Mouse (Mus musculus) midbrain, embryonic 14.5 days (tissue): ENCODE measurements around the gene Trove2. TPM values are rescaled to one million over a fixed set of nuclear protein-coding genes. Genes with fewer than 3 reads are reported as not detected.
"Not testable (repeated sequence)": the region's sequence is repeated elsewhere in the genome, so short reads cannot be mapped to it uniquely, and the experiment has no call there.

Experiments
- ATAC-seq: fragments of 200-750 bp; cut with Nextera tagmentation; 2 replicates; pipeline ENCODE4 v1.8.0; 2017; ENCODE audit warnings: moderate number of reproducible peaks, moderate library complexity; ENCODE audit not compliant: low FRiP score, low TSS enrichment
- DNase-seq: peaks from one replicate; pipeline ENCODE4 v3.0.0-alpha.2; 2015
- H3K27ac ChIP-seq: fragments of 300-500 bp; sonication (generic); replicated peaks from 2 replicates; pipeline ENCODE4 v1.5.1; 2014; ENCODE audit warnings: mild to moderate bottlenecking, low read depth, low read length, moderate library complexity
- H3K27me3 ChIP-seq: fragments of 300-500 bp; sonication (generic); 2 replicates; pipeline ENCODE4 v1.6.1; 2014; ENCODE audit warnings: low read length, control low read depth, mixed read lengths; ENCODE audit not compliant: control insufficient read depth, insufficient read depth
- H3K36me3 ChIP-seq: fragments of 300-500 bp; sonication (generic); 2 replicates; pipeline ENCODE4 v1.6.1; 2014; ENCODE audit warnings: low read length, control low read depth; ENCODE audit not compliant: control insufficient read depth, insufficient read depth
- H3K4me1 ChIP-seq: fragments of 300-500 bp; sonication (generic); 2 replicates; pipeline ENCODE4 v1.6.1; 2014; ENCODE audit warnings: mild to moderate bottlenecking, antibody characterized with exemption, low read length, control low read depth; ENCODE audit not compliant: control insufficient read depth, insufficient read depth
- H3K4me2 ChIP-seq: fragments of 300-500 bp; sonication (generic); 2 replicates; pipeline ENCODE4 v1.6.1; 2014; ENCODE audit warnings: mild to moderate bottlenecking, low read length, moderate library complexity
- H3K4me3 ChIP-seq: fragments of 300-500 bp; sonication (generic); replicated peaks from 2 replicates; pipeline ENCODE4 v1.5.1; 2014; ENCODE audit warnings: low read depth, low read length
- H3K9ac ChIP-seq: fragments of 300-500 bp; sonication (generic); replicated peaks from 2 replicates; pipeline ENCODE4 v1.6.1; 2014; ENCODE audit warnings: mild to moderate bottlenecking, low read length, moderate library complexity
- H3K9me3 ChIP-seq: fragments of 300-500 bp; sonication (generic); 2 replicates; pipeline ENCODE4 v1.6.1; 2016; ENCODE audit warnings: low read length, control low read depth, mixed read lengths; ENCODE audit not compliant: control insufficient read depth
- WGBS: fragments of 180-500 bp; shearing (Covaris S2); extraction: QIAGEN DNeasy Blood & Tissue Kit; methylation state at CpG from one replicate; pipeline ENCODE4 v1.1.7; 2014; 5-methylcytosine and 5-hydroxymethylcytosine counted together
- polyA plus RNA-seq: library from polyadenylated mRNA; unstranded; fragments of >200 nt; fragmentation: Nextera tagmentation; extraction: Ambion mirVana; gene quantifications from 2 replicates; pipeline ENCODE4 v1.2.1, GENCODE M21; 2014

Trove2 gene
- polyA plus RNA-seq, 1 experiment from 2014 or later: 45.9 TPM

DNA sequence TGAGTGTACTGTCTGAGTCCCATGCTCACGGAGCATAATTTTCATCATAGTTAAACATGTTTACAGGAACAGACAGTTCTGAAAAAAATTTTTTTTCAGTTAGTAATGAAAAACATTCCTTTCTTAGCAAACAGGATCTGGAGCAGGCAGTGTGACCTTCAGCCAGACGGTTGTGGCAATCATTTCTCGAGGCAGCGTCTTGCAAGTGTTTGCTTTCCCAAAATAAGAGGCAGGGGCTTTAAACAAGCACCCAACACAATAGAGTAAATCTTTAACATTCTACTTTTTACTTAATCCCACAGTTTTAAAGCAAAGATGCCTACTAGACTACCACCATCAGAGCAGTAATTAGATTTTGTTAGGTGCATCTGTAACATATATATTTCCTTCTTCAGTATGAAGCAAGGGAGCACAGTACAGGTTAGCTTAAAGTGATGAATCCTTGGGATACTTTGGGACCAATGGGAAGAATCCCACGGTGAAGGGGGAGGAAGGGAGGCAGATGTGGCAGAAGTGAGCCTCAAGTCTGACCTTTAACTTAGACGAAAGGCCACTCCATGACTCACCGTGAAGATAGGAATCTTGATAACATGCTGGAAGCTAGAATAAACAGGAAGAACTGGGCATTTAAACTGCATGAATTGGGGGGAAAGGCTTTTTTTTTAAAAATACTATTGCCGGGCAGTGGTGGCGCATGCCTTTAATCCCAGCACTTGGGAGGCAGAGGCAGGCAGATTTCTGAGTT, 49.0 kb downstream of the Trove2 start:
- WGBS: 91% methylated on average over 9 of the region's 9 CpGs
- H3K4me3 ChIP-seq: no peak overlapping the region
- no peaks in the 10 kb centered on the region for H3K4me1 ChIP-seq
- ATAC-seq: no peak
- H3K27ac ChIP-seq: no peak overlapping the region
- no peak for DNase-seq
- no peaks in the 10 kb centered on the region for H3K27me3 ChIP-seq
- no peaks in the 10 kb centered on the region for H3K36me3 ChIP-seq
- no peak overlapping the region for H3K4me2 ChIP-seq
- no peaks in the 10 kb centered on the region for H3K9me3 ChIP-seq
- no peak overlapping the region for H3K9ac ChIP-seq

GRCm38 (mm10) chr1:143724456-143725064, 52.3 kb downstream of the Trove2 start:
- no peak overlapping the region for H3K4me2 ChIP-seq
- no peak overlapping the region for H3K27ac ChIP-seq
- 92% methylated on average over 5 of the region's 5 CpGs for WGBS
- no peaks in the 10 kb centered on the region for H3K27me3 ChIP-seq
- H3K36me3 ChIP-seq: no peaks in the 10 kb centered on the region
- no peaks in the 10 kb centered on the region for H3K4me1 ChIP-seq
- H3K9ac ChIP-seq: no peak overlapping the region
- H3K4me3 ChIP-seq: no peak overlapping the region
- DNase-seq (no peak), ATAC-seq (no peak)
- no peaks in the 10 kb centered on the region for H3K9me3 ChIP-seq

- not testable (repeated sequence) for H3K4me2 ChIP-seq, H3K9me3 ChIP-seq, DNase-seq, H3K27ac ChIP-seq, H3K36me3 ChIP-seq, ATAC-seq, H3K4me3 ChIP-seq, H3K9ac ChIP-seq, H3K4me1 ChIP-seq, H3K27me3 ChIP-seq
- no CpG with 5 or more reads among the region's 2 CpGs for WGBS
Observed at GRCm38 (mm10) chr1:143716038-143716437, 60.8 kb downstream of the Trove2 start, which contains the start of gene Glrx2. TSS of gene Glrx2 (plus strand) at chr1:143716338.

DNA sequence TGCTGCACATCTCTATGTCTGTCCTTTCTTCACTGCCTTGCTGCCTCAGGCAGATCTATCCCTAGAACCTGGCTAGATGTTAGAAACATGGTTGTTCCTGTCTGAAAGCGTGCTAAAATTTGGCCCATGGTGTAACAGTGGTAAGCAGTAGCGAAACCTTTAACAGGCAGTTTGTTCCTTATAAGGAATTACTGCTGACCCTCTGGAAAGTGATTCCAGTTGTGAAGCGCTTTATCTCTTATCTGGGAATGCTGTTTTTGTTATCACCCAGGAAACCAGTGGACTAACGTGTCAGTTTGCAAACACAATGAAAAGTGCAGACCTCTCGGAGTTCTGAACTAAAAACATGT, 66.3 kb downstream of the Trove2 start:
- WGBS: 87% methylated on average over 5 of the region's 5 CpGs

GRCm38 (mm10) chr1:143709966-143710626, 66.8 kb downstream of the Trove2 start:
- Histone ChIP-seq H3K36me3 (no peaks in the 10 kb centered on the region), H3K9me3 (no peaks in the 10 kb centered on the region), H3K4me3 (no peak overlapping the region), H3K9ac (no peak overlapping the region), H3K27ac (no peak overlapping the region), H3K4me2 (no peak overlapping the region), H3K4me1 (no peaks in the 10 kb centered on the region), H3K27me3 (no peaks in the 10 kb centered on the region)
- ATAC-seq: no peak
- DNase-seq: no peak
- 68% methylated on average over 7 of the region's 7 CpGs for WGBS

More for the DNA sequence above, 66.3 kb downstream of the Trove2 start:
- no peak overlapping the region for H3K4me3 ChIP-seq
- no peaks in the 10 kb centered on the region for H3K36me3 ChIP-seq
- no peak overlapping the region for H3K27ac ChIP-seq
- no peak overlapping the region for H3K4me2 ChIP-seq
- H3K9me3 ChIP-seq: no peaks in the 10 kb centered on the region
- DNase-seq (no peak), ATAC-seq (no peak)
- no peaks in the 10 kb centered on the region for H3K4me1 ChIP-seq
- H3K27me3 ChIP-seq: no peaks in the 10 kb centered on the region
- no peak overlapping the region for H3K9ac ChIP-seq

DNA sequence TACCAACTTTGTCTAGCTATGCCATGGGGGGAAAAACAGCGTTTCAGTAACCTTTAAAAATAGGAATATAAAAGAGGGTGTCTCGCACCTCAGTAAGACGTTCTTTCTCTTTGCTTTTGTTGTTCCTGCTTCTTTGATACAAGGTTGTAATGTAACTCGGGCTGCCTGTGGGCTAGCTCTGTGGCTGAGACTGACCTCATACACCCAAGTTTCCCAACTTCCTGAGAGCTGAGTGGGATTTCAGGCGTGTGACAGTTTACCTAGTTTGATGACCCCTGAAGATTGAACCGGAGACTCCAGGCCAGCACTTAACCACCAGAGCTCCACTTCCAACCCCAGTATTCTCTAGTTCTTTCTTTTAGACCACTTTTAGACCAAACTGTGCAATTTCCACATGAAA, 68.5 kb downstream of the Trove2 start:
- 83% methylated on average over 6 of the region's 6 CpGs for WGBS
- Histone ChIP-seq H3K4me3 (no peak overlapping the region), H3K9me3 (no peaks in the 10 kb centered on the region), H3K27ac (no peak overlapping the region), H3K36me3 (no peaks in the 10 kb centered on the region), H3K4me1 (no peaks in the 10 kb centered on the region), H3K27me3 (no peaks in the 10 kb centered on the region), H3K9ac (no peak overlapping the region), H3K4me2 (no peak overlapping the region)
- no peak for ATAC-seq
- DNase-seq: no peak

GRCm38 (mm10) chr1:143707006-143707405, 69.9 kb downstream of the Trove2 start:
- H3K36me3 ChIP-seq: no peaks in the 10 kb centered on the region
- H3K9me3 ChIP-seq: no peaks in the 10 kb centered on the region
- WGBS: 59% methylated on average over 4 of the region's 4 CpGs
- H3K4me2 ChIP-seq: no peak overlapping the region
- no peak overlapping the region for H3K4me3 ChIP-seq
- no peak overlapping the region for H3K27ac ChIP-seq
- DNase-seq (peak; percentile 43), ATAC-seq (no peak)
- no peaks in the 10 kb centered on the region for H3K4me1 ChIP-seq
- H3K27me3 ChIP-seq: no peaks in the 10 kb centered on the region
- no peak overlapping the region for H3K9ac ChIP-seq

DNA sequence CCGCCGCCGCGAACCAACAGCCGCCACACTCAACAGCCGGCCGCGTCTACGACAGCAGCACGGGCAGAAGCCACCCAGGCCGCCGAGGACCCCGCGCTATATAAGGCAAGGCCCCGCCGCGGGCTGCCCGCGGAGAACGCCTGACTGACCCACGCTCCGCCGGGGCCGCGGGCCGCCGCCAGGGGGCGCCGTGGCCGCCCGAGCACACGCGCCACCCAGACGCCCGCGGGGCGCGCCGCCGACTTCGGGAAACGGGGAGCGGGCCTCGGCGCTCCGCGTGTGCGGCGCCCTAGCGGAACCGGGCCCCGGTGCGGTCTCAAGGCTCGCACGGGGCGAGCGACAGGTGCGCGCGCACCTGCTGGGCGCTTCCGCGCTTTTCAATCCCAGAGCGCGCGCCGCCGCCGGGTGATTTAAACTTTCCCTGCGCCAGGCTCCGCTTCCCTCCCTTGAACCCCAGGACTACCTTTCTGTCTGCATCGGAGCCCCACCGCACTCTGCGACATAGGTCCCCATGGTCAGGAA, 74.1 kb downstream of the Trove2 start, which contains the start of gene Cdc73:
Gene Cdc73 (minus strand): TSS at position 153 of the 522 bp plus-strand sequence.
- peaks cover 10% of the 10 kb centered on the region; the same call in 1 of the 2 replicates for H3K4me1 ChIP-seq
- peak within 1 kb of the TSS; percentile 84 for H3K9ac ChIP-seq
- peak; percentile 96 for DNase-seq
- WGBS: under 1% methylated on average over 74 of the region's 74 CpGs
- H3K36me3 ChIP-seq: 0 out of 2 replicates have a peak, but pooled peaks cover 5% of the 10 kb centered on the region
- peak within 1 kb of the TSS; percentile 80 for H3K4me2 ChIP-seq
- H3K27me3 ChIP-seq: no peaks in the 10 kb centered on the region
- ATAC-seq: peak; percentile 99
- peak within 1 kb of the TSS; percentile 92 for H3K4me3 ChIP-seq
- H3K27ac ChIP-seq: peak within 1 kb of the TSS; percentile 92
- H3K9me3 ChIP-seq: no peaks in the 10 kb centered on the region
